Mouse (Mus musculus): ENCODE data around the gene Cfap57.
"Not testable (repeated sequence)": the region's sequence is repeated elsewhere in the genome, so short reads cannot be mapped to it uniquely, and the experiment has no call there.

Gene Cfap57

DNA sequence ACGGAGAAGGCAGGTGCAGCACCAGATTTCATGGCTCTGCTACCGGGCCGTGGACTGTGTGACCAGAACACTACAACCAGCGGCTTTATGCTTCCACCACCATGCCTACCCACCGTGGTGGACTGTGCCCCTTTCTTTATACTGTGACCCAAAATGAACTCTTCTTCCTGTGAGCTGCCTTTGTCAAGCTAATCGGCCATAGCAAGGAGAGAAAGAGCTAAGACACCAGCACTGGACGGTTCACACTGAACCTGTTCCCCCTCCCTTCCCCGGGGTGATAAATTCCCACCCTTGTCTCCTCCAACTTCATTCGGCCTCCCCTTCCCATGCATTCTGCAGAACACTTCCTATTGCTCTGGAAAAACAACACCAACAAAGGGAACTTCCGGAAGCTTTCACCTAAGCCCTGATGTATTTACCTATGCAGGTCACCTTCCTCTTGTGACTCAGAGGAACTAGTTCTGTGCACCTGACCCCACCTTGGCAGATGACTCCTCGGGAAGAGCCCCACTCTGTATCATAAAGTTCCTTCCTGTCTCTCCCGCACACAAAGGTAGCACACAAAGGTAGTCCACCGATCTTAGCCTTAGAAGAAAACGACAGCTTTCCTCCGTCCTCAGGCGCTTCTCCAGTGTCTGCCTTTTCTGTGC, 103.0 kb downstream of the Cfap57 start:
- DNase-seq: no peak

DNA sequence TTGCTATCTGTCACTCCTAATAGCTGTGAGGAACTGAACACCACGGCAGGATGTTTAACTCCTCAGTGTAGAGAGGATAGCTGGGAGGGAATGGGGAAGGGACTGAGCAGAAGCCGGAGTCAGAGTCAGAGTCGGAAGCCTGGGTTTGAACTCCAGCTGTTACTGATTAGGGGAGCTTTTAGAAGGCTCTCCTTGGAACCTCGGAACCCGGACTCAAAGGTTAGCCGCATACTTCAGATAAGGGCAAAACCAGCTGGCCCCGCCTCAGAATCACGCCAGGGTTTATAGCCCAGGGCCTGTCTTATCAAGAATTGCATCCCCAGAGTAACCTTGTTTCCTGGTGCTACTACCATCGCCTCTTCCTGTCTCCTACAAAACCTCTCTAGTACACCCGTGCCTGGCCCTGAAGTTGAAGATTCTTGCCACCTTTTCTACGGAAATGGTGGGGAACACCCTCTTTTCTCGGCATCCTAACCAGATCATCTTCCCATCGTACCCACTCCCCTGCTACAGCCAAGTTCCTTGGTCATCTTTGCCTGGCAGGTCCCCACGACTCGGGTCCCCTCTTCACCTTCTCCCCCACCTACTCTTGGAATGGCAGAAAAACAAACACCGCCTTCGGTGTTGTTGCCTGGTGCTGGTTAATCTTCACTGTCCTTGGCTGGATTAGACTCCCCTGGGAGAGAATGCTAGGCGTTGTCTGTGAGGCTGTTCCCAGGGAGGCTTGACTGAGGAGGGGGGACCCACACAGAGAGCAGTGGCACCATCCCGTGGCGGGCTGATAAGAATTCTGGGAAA, 103.7 kb downstream of the Cfap57 start:
- DNase-seq: peak; percentile 59

DNA sequence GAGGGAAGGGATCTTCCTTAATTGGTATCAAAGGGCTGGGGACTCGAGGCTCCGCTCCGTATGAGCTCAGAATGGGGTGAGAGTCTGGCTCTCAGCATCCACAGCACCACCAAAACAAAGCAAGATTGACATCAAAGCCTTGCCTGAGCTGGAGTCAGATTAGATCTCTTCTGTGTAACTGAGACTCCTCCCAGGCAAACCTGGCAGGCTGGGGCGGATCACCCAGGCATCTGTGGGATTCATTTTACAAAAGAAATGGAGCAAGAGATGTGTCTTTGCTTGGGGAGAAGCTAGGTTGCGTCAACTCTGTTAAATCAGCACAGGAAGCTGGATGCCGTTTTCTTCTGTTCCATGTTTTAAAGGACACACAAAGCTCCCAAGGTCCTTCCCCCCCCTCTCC, 111.5 kb downstream of the Cfap57 start:
- DNase-seq: peak; percentile 37

DNA sequence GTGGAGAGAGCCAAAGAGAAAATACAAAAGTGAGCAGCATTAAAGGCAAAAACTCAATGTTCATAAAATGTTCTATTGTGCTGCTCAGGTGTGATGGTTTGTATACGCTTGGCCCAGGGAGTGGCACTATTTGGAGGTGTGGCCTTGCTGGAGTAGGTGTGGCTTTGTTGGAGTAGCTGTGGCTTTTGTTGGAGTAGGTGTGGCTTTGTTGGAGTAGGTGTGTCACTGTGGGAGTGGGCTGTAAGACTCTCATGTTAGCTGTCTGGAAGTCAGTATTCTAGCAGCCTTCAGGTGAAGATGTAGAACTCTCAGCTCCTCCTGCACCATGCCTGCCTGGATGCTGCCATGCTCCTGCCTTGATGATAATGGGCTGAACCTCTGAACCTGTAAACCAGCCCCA, 113.4 kb downstream of the Cfap57 start:
- DNase-seq: not testable (repeated sequence)

DNA sequence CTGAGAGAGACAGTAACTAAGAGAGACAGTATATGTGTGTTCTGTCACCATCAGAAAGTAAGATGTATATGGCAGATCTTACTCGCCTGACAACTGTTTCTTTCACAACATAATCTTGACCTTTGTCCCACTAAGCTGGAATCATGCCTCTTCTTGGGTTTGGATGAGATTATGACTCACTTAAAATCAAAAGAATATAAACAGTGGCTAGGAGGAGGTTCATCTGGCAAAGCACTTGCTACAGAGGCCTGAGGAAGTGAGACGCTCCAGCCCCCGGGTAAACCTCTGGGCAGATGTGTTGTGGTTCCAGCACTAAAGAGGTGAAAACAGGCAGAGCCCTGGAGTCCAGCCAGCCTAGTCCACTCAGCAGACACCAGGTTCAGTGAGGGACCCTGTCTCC, 115.0 kb downstream of the Cfap57 start:
- no peak for DNase-seq
